Mouse (Mus musculus): Measurements from ENCODE around the gene Ksr1. TPM values are rescaled to one million over a fixed set of nuclear protein-coding genes. Genes with fewer than 3 reads are reported as not detected.
A peak's percentile ranks its signal among the peaks of the same experiment; 100 is the strongest.

Gene Ksr1
- polyA plus RNA-seq, 1 experiment: 20.6 TPM

DNA sequence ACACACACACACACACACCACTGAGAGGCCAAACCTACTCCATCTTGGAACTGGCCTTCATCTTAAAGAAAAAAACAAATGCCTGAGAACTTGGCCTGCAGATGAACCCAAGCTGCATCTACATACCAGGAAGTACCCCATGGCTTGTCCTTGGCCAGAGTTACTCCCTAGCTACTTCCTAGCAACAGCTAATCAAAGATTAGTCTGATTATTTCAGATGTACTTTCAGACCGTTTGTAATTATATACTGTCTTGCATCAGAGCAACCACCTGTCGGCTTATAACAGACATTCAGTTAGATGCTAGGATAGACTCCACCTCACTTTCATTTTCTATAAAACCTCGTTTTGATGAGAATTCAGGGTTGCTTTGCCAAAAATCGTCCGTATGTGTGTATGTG, 139.8 kb downstream of the Ksr1 start:
- Histone ChIP-seq H3K4me2 (ENCODE audit: low read depth) (no peak overlapping the region), H3K36me3 (ENCODE audit: control insufficient read depth, insufficient read depth) (no peaks in the 10 kb centered on the region), H3K4me3 (no peak overlapping the region), H3K27me3 (ENCODE audit: control insufficient read depth, insufficient read depth, insufficient read length) (no peaks in the 10 kb centered on the region), H3K79me2 (ENCODE audit: control insufficient read depth, insufficient read depth) (no peaks in the 10 kb centered on the region), H3ac (ENCODE audit: control insufficient read depth, insufficient read length) (no peak overlapping the region)
- TF ChIP-seq SRF (IDR thresholded peaks at IDR 0.05; ENCODE audit: control insufficient read depth, insufficient read length, low read depth): no peak

- H3K4me2 ChIP-seq (ENCODE audit: low read depth): no peak overlapping the region
- H3K79me2 ChIP-seq (ENCODE audit: control insufficient read depth, insufficient read depth): no peaks in the 10 kb centered on the region
- no peaks in the 10 kb centered on the region for H3K27me3 ChIP-seq (ENCODE audit: control insufficient read depth, insufficient read depth, insufficient read length)
- TF ChIP-seq E2F4 (IDR thresholded peaks at IDR 0.05; ENCODE audit: insufficient read depth) (no peak), POLR2A (IDR thresholded peaks at IDR 0.05; ENCODE audit: insufficient read length, low read depth) (no peak), SRF (IDR thresholded peaks at IDR 0.05; ENCODE audit: control insufficient read depth, insufficient read length, low read depth) (no peak)
- H3ac ChIP-seq (ENCODE audit: control insufficient read depth, insufficient read length): no peak overlapping the region
- no peak overlapping the region for H3K4me3 ChIP-seq
- H3K36me3 ChIP-seq (ENCODE audit: control insufficient read depth, insufficient read depth): no peaks in the 10 kb centered on the region
Observed at GRCm38 (mm10) chr11:79005578-79006394, 140.4 kb downstream of the Ksr1 start.

GRCm38 (mm10) chr11:79003769-79004638, 142.2 kb downstream of the Ksr1 start:
- no peaks in the 10 kb centered on the region for H3K36me3 ChIP-seq (ENCODE audit: control insufficient read depth, insufficient read depth)
- no peaks in the 10 kb centered on the region for H3K27me3 ChIP-seq (ENCODE audit: control insufficient read depth, insufficient read depth, insufficient read length)
- no peaks in the 10 kb centered on the region for H3K79me2 ChIP-seq (ENCODE audit: control insufficient read depth, insufficient read depth)
- no peak for TF ChIP-seq POLR2AphosphoS2 (IDR thresholded peaks at IDR 0.05; ENCODE audit: insufficient read length, low read depth)
- no peak overlapping the region for H3K4me3 ChIP-seq
- H3K4me2 ChIP-seq (ENCODE audit: low read depth): no peak overlapping the region
- H3ac ChIP-seq (ENCODE audit: control insufficient read depth, insufficient read length): no peak overlapping the region

GRCm38 (mm10) chr11:79003053-79003768, 143.0 kb downstream of the Ksr1 start:
- no peak overlapping the region for H3K4me3 ChIP-seq

GRCm38 (mm10) chr11:79002551-79002951, 143.7 kb downstream of the Ksr1 start:
- peak overlapping the region; percentile 16 for H3K4me2 ChIP-seq (ENCODE audit: low read depth)
- H3K4me3 ChIP-seq: no peak overlapping the region
- no peaks in the 10 kb centered on the region for H3K27me3 ChIP-seq (ENCODE audit: control insufficient read depth, insufficient read depth, insufficient read length)
- no peak overlapping the region for H3ac ChIP-seq (ENCODE audit: control insufficient read depth, insufficient read length)
- no peaks in the 10 kb centered on the region for H3K79me2 ChIP-seq (ENCODE audit: control insufficient read depth, insufficient read depth)
- TF ChIP-seq MYOD1 (IDR thresholded peaks at IDR 0.05; ENCODE audit: control insufficient read depth in 1 of 3, insufficient read length in 2 of 3, low read depth in 2 of 3): peak in 1 of 3 experiments; percentile 26
- TF ChIP-seq MAX (IDR thresholded peaks at IDR 0.05; ENCODE audit: low read depth): no peak
- H3K36me3 ChIP-seq (ENCODE audit: control insufficient read depth, insufficient read depth): no peaks in the 10 kb centered on the region

More at GRCm38 (mm10) chr11:79003053-79003768, 143.0 kb downstream of the Ksr1 start:
- TF ChIP-seq SRF (IDR thresholded peaks at IDR 0.05; ENCODE audit: control insufficient read depth, insufficient read length, low read depth) (no peak), TCF12 (IDR thresholded peaks at IDR 0.05; ENCODE audit: insufficient read depth, poor library complexity, severe bottlenecking) (no peak), MAX (IDR thresholded peaks at IDR 0.05; ENCODE audit: low read depth) (no peak), TCF3 (IDR thresholded peaks at IDR 0.05; ENCODE audit: insufficient read length, low read depth) (no peak), E2F4 (IDR thresholded peaks at IDR 0.05; ENCODE audit: insufficient read depth) (no peak)
- no peaks in the 10 kb centered on the region for H3K36me3 ChIP-seq (ENCODE audit: control insufficient read depth, insufficient read depth)
- no peaks in the 10 kb centered on the region for H3K27me3 ChIP-seq (ENCODE audit: control insufficient read depth, insufficient read depth, insufficient read length)
- H3ac ChIP-seq (ENCODE audit: control insufficient read depth, insufficient read length): no peak overlapping the region
- peak overlapping the region; percentile 16 for H3K4me2 ChIP-seq (ENCODE audit: low read depth)
- no peaks in the 10 kb centered on the region for H3K79me2 ChIP-seq (ENCODE audit: control insufficient read depth, insufficient read depth)

DNA sequence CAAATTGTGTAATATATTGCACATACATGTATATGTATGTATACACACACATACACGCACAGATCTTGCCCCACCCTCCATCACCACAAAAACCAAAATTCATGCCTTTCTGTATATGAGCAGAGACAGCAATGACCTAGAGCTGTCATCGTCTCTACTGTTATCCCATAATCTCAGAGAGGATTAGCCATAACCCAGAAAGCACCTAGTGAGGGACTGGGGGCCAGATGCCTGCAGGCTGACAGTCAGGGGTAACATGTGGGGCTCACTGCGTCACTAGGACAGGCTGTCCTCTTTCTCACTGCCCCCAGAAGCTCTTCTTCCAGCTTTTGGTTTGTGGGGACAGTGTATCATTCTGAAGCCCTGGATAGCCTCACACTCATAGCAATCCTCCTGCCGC, 144.3 kb downstream of the Ksr1 start:
- TF ChIP-seq MAX (IDR thresholded peaks at IDR 0.05; ENCODE audit: low read depth) (no peak), CEBPB (IDR thresholded peaks at IDR 0.05; ENCODE audit: insufficient read depth, poor library complexity, severe bottlenecking) (no peak), POLR2A (IDR thresholded peaks at IDR 0.05; ENCODE audit: insufficient read length, low read depth) (no peak), MYOG (IDR thresholded peaks at IDR 0.05; ENCODE audit: control insufficient read depth in 1 of 3, insufficient read depth in 1 of 3, insufficient read length in 2 of 3, low read depth in 2 of 3) (no peak), TCF3 (IDR thresholded peaks at IDR 0.05; ENCODE audit: insufficient read length, low read depth) (no peak), SRF (IDR thresholded peaks at IDR 0.05; ENCODE audit: control insufficient read depth, insufficient read length, low read depth) (no peak), E2F4 (IDR thresholded peaks at IDR 0.05; ENCODE audit: insufficient read depth) (no peak), REST (IDR thresholded peaks at IDR 0.05; ENCODE audit: insufficient read depth, insufficient read length) (no peak), MYOD1 (IDR thresholded peaks at IDR 0.05; ENCODE audit: control insufficient read depth in 1 of 3, insufficient read length in 2 of 3, low read depth in 2 of 3) (no peak), POLR2AphosphoS2 (IDR thresholded peaks at IDR 0.05; ENCODE audit: insufficient read length, low read depth) (no peak), USF1 (IDR thresholded peaks at IDR 0.05; ENCODE audit: low read depth) (no peak), TCF12 (IDR thresholded peaks at IDR 0.05; ENCODE audit: insufficient read depth, poor library complexity, severe bottlenecking) (no peak)

More for the DNA sequence above, 144.3 kb downstream of the Ksr1 start:
- Histone ChIP-seq H3K4me3 (no peak overlapping the region), H3K4me2 (ENCODE audit: low read depth) (no peak overlapping the region), H3K36me3 (ENCODE audit: control insufficient read depth, insufficient read depth) (no peaks in the 10 kb centered on the region), H3K79me2 (ENCODE audit: control insufficient read depth, insufficient read depth) (no peaks in the 10 kb centered on the region), H3ac (ENCODE audit: control insufficient read depth, insufficient read length) (no peak overlapping the region), H3K27me3 (ENCODE audit: control insufficient read depth, insufficient read depth, insufficient read length) (no peaks in the 10 kb centered on the region)
